Mouse (Mus musculus): ENCODE results near the gene Nhlrc2.

DNA sequence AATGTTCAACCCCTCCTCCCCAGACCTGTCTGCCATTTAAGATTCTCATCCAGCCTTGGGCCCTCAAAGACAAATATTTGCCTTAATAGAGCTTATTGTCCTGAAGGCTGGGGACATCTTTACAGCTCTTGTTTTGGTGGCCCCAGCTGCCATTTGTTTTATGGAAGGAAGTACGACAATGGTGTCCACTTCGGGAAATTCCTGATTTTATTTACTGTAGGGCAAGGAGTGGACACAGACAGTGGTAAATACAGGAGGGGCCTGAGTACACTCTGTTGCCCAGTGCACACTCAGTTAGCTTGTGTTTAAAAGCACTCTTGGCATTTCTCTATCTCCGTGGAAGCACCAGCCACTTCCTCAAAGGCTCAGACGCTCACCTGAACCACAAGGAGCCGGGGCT lies 66.1 kb downstream of the Nhlrc2 start:
- TF ChIP-seq GABPA (IDR thresholded peaks at IDR 0.05; ENCODE audit: low read depth, low read length) (no peak), CTCF (IDR thresholded peaks at IDR 0.05 in 2 of 3, conservative IDR thresholded peaks at IDR 0.05 in 1 of 3; ENCODE audit: control insufficient read depth in 1 of 3, insufficient read depth in 1 of 3, low read depth in 2 of 3, low read length in 3 of 3, poor library complexity in 1 of 3, severe bottlenecking in 1 of 3) (no peak), POLR2A (IDR thresholded peaks at IDR 0.05; ENCODE audit: control insufficient read depth in 1 of 2, insufficient read depth in 1 of 2, low read depth in 1 of 2, low read length in 2 of 2, poor library complexity in 1 of 2) (no peak), EP300 (IDR thresholded peaks at IDR 0.05; ENCODE audit: low read depth in 1 of 2, low read length in 2 of 2) (no peak), GATA1 (IDR thresholded peaks at IDR 0.05; ENCODE audit: low read depth, low read length) (no peak), CHD2 (IDR thresholded peaks at IDR 0.05; ENCODE audit: low read length) (no peak), HCFC1 (IDR thresholded peaks at IDR 0.05; ENCODE audit: low read depth, low read length) (no peak), TBP (IDR thresholded peaks at IDR 0.05; ENCODE audit: low read depth, low read length) (no peak), CHD1 (IDR thresholded peaks at IDR 0.05; ENCODE audit: low read depth, low read length) (no peak), ZC3H11A (IDR thresholded peaks at IDR 0.05; ENCODE audit: low read depth, low read length) (no peak)
